Mouse (Mus musculus): ENCODE data around the gene B3galnt2.
"Not testable (repeated sequence)": the region's sequence is repeated elsewhere in the genome, so short reads cannot be mapped to it uniquely, and the experiment has no call there.

The B3galnt2 gene

GRCm38 (mm10) chr13:14006056-14006455 is 51.8 kb downstream of the B3galnt2 start:
- no peak for DNase-seq (ENCODE audit: low spot score)

- DNase-seq (ENCODE audit: low spot score) = no peak
These were observed 57.3 kb downstream of the B3galnt2 start for GRCm38 (mm10) chr13:14011454-14011995.

GRCm38 (mm10) chr13:14014001-14014400 is 59.7 kb downstream of the B3galnt2 start:
- no peak for DNase-seq (ENCODE audit: low spot score)

- DNase-seq (ENCODE audit: low spot score) = no peak
These were observed 60.3 kb downstream of the B3galnt2 start for GRCm38 (mm10) chr13:14014540-14014939.

- no peak for DNase-seq (ENCODE audit: low spot score)
These were observed 61.3 kb downstream of the B3galnt2 start for GRCm38 (mm10) chr13:14015609-14016008.

- DNase-seq (ENCODE audit: low spot score) = no peak
These were observed 64.0 kb downstream of the B3galnt2 start for GRCm38 (mm10) chr13:14018283-14018682.

GRCm38 (mm10) chr13:14018852-14019251 is 64.6 kb downstream of the B3galnt2 start:
- no peak for DNase-seq (ENCODE audit: low spot score)

- not testable (repeated sequence) for DNase-seq (ENCODE audit: low spot score)
These were observed 67.1 kb downstream of the B3galnt2 start for GRCm38 (mm10) chr13:14021417-14021816.

GRCm38 (mm10) chr13:14025554-14025953 is 71.3 kb downstream of the B3galnt2 start:
- DNase-seq (ENCODE audit: low spot score) = no peak

- DNase-seq (ENCODE audit: low spot score) = no peak
These were observed 72.0 kb downstream of the B3galnt2 start for GRCm38 (mm10) chr13:14026154-14026820.

GRCm38 (mm10) chr13:14033309-14034072 is 79.2 kb downstream of the B3galnt2 start:
- DNase-seq (ENCODE audit: low spot score) = no peak

- peak; percentile 41 for DNase-seq (ENCODE audit: low spot score)
These were observed 79.7 kb downstream of the B3galnt2 start for GRCm38 (mm10) chr13:14034073-14034348.

- not testable (repeated sequence) for DNase-seq (ENCODE audit: low spot score)
These were observed 81.1 kb downstream of the B3galnt2 start for GRCm38 (mm10) chr13:14035352-14035751.

GRCm38 (mm10) chr13:14035875-14036630 is 81.8 kb downstream of the B3galnt2 start:
- no peak for DNase-seq (ENCODE audit: low spot score)

GRCm38 (mm10) chr13:14038911-14039291 is 84.6 kb downstream of the B3galnt2 start:
- no peak for DNase-seq (ENCODE audit: low spot score)

GRCm38 (mm10) chr13:14039292-14039965 is 85.2 kb downstream of the B3galnt2 start, which contains the start of gene Tbce:
Gene Tbce, minus strand, starts transcription at chr13:14039638.
- peak; percentile 92 for DNase-seq (ENCODE audit: low spot score)

GRCm38 (mm10) chr13:14040186-14040585 is 85.9 kb downstream of the B3galnt2 start:
- DNase-seq (ENCODE audit: low spot score) = no peak

GRCm38 (mm10) chr13:14043851-14044250 is 89.6 kb downstream of the B3galnt2 start:
- no peak for DNase-seq (ENCODE audit: low spot score)

- no peak for DNase-seq (ENCODE audit: low spot score)
These were observed 90.3 kb downstream of the B3galnt2 start for GRCm38 (mm10) chr13:14044521-14044920.

Measured in lung, postnatal 25 days (tissue).